Mouse (Mus musculus): ENCODE measurements at regions not wholly inside any gene's neighbourhood (a gene's known extent, or its start where the extent isn't known, plus 50 kb on each side); places are given as distances from the start of the nearest gene placed in this dataset.

DNA sequence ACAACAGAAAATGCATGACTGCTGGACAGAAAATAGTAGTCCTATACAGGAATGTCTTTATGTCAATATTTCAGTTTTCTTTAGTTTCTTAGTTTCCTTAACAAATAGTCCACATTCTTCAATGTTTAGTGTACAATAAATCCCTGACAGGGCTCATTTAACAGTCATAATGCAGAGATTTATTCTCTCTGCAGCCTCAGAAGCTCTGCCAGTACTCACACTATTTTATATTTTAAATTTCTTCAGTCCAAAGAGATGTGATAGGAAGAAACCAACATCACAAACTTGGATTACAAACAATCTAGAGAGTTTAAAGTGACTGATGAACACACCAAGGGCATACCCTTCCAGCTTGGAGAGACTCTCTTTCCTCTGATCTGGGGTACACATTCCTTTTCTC is 583.9 kb downstream of the Flrt2 start:
- Histone ChIP-seq H3K4me3 (ENCODE audit: low read depth, low read length) (no peak overlapping the region), H3K9me3 (replicated peaks; ENCODE audit: control insufficient read depth, low read length) (no peaks in the 10 kb centered on the region), H3K4me2 (ENCODE audit: low read depth, low read length) (no peak overlapping the region), H3K9ac (replicated peaks; ENCODE audit: low read depth, low read length) (no peak overlapping the region), H3K36me3 (replicated peaks; ENCODE audit: control insufficient read depth, insufficient read depth, low read length) (no peaks in the 10 kb centered on the region), H3K27me3 (ENCODE audit: control insufficient read depth, insufficient read depth, low read length) (no peaks in the 10 kb centered on the region), H3K4me1 (ENCODE audit: control insufficient read depth, insufficient read depth) (no peaks in the 10 kb centered on the region), H3K27ac (ENCODE audit: low read depth) (no peak overlapping the region)
- TF ChIP-seq EP300 (IDR thresholded peaks at IDR 0.05; ENCODE audit: low read depth) (no peak), CTCF (IDR thresholded peaks at IDR 0.05; ENCODE audit: low read depth) (no peak)
- no peak for ATAC-seq (ENCODE audit: insufficient read depth, low read depth)
- no peak for DNase-seq (ENCODE audit: low spot score)

DNA sequence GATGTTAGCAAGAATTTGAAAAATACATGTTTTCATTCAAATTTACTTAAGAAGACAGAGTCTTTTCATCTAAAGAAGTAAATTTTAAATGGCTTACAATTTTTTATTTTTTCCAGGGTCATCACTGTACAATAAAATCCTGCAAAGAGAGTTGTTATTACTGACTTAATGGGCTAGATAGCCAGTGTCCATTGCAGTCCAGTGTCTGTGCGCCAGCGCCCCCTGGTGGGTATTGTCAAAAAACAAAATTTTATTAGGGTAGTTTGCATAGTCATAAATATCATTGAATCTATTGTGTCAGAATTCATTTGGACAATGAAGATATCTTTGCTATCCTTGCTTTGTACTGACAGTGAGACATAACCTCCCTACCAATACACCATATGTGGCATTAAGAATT is 619.1 kb downstream of the Flrt2 start:
- H3K4me2 ChIP-seq (ENCODE audit: low read depth, low read length), result no peak overlapping the region
- DNase-seq (ENCODE audit: low spot score) (peak; percentile 31), ATAC-seq (ENCODE audit: insufficient read depth, low read depth) (no peak)
- no peak overlapping the region for H3K9ac ChIP-seq (replicated peaks; ENCODE audit: low read depth, low read length)
- H3K9me3 ChIP-seq (replicated peaks; ENCODE audit: control insufficient read depth, low read length), result no peaks in the 10 kb centered on the region
- no peak overlapping the region for H3K4me3 ChIP-seq (ENCODE audit: low read depth, low read length)
- no peaks in the 10 kb centered on the region for H3K4me1 ChIP-seq (ENCODE audit: control insufficient read depth, insufficient read depth)
- H3K27me3 ChIP-seq (ENCODE audit: control insufficient read depth, insufficient read depth, low read length), result no peaks in the 10 kb centered on the region
- WGBS, result 3% methylated on average over 2 of the region's 2 CpGs
- H3K27ac ChIP-seq (ENCODE audit: low read depth), result no peak overlapping the region
- TF ChIP-seq EP300 (IDR thresholded peaks at IDR 0.05; ENCODE audit: low read depth), result no peak
- TF ChIP-seq CTCF (IDR thresholded peaks at IDR 0.05; ENCODE audit: low read depth), result peak; percentile 65
- no peaks in the 10 kb centered on the region for H3K36me3 ChIP-seq (replicated peaks; ENCODE audit: control insufficient read depth, insufficient read depth, low read length)

DNA sequence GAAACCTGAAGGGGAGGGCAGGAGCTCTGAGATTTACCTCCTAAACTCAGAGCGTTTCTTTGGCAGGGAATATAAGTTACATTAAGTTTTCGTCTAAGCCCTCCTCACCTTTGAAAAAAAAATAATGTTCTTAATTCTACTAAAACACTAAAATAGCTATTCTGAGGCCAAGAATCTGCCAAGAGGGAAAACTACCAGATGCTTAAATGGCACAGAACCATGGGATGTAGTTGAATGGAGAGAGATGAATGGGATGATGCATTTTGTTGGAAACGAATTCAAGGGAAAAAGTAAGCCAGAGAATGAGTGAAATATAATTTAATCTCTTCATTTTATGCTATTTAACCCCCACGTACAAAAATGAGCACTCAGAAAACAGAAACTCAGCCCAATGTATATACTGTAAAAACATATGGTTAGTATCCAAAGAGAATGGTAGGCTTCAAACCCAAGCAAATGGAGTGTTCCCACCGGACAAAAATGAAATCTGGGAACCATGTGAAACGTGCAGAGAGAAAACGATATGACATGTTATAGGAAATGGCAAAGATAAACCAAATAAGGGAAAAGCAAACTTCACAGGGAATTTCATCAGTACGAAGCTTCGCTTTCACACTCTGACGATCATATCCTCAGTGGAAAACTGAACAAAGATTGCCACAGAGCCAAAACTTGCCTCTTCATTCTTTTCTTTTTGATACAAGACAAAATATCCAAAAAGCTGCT is 631.2 kb downstream of the Flrt2 start:
- H3K4me1 ChIP-seq (ENCODE audit: control insufficient read depth, insufficient read depth), result no peaks in the 10 kb centered on the region
- H3K27me3 ChIP-seq (ENCODE audit: control insufficient read depth, insufficient read depth, low read length), result no peaks in the 10 kb centered on the region
- no peak overlapping the region for H3K4me2 ChIP-seq (ENCODE audit: low read depth, low read length)
- WGBS, result 59% methylated on average over 10 of the region's 10 CpGs
- H3K9me3 ChIP-seq (replicated peaks; ENCODE audit: control insufficient read depth, low read length), result no peaks in the 10 kb centered on the region
- no peaks in the 10 kb centered on the region for H3K36me3 ChIP-seq (replicated peaks; ENCODE audit: control insufficient read depth, insufficient read depth, low read length)
- no peak overlapping the region for H3K9ac ChIP-seq (replicated peaks; ENCODE audit: low read depth, low read length)
- DNase-seq (ENCODE audit: low spot score) (no peak), ATAC-seq (ENCODE audit: insufficient read depth, low read depth) (no peak)
- TF ChIP-seq CTCF (IDR thresholded peaks at IDR 0.05; ENCODE audit: low read depth) (no peak), EP300 (IDR thresholded peaks at IDR 0.05; ENCODE audit: low read depth) (no peak)
- no peak overlapping the region for H3K4me3 ChIP-seq (ENCODE audit: low read depth, low read length)
- no peak overlapping the region for H3K27ac ChIP-seq (ENCODE audit: low read depth)

GRCm38 (mm10) chr12:96351143-96351542 is 659.1 kb downstream of the Flrt2 start:
- Histone ChIP-seq H3K27ac (ENCODE audit: low read depth) (no peak overlapping the region), H3K27me3 (ENCODE audit: control insufficient read depth, insufficient read depth, low read length) (no peaks in the 10 kb centered on the region), H3K4me1 (ENCODE audit: control insufficient read depth, insufficient read depth) (no peaks in the 10 kb centered on the region), H3K9me3 (replicated peaks; ENCODE audit: control insufficient read depth, low read length) (no peaks in the 10 kb centered on the region), H3K4me2 (ENCODE audit: low read depth, low read length) (no peak overlapping the region), H3K9ac (replicated peaks; ENCODE audit: low read depth, low read length) (no peak overlapping the region), H3K36me3 (replicated peaks; ENCODE audit: control insufficient read depth, insufficient read depth, low read length) (no peaks in the 10 kb centered on the region), H3K4me3 (ENCODE audit: low read depth, low read length) (no peak overlapping the region)
- no peak for ATAC-seq (ENCODE audit: insufficient read depth, low read depth)
- no peak for TF ChIP-seq EP300 (IDR thresholded peaks at IDR 0.05; ENCODE audit: low read depth)
- no peak for TF ChIP-seq CTCF (IDR thresholded peaks at IDR 0.05; ENCODE audit: low read depth)
- WGBS, result 61% methylated on average over 3 of the region's 3 CpGs
- no peak for DNase-seq (ENCODE audit: low spot score)

- WGBS, result 54% methylated on average over 3 of the region's 3 CpGs
- TF ChIP-seq CTCF (IDR thresholded peaks at IDR 0.05; ENCODE audit: low read depth) (no peak), EP300 (IDR thresholded peaks at IDR 0.05; ENCODE audit: low read depth) (no peak)
- no peaks in the 10 kb centered on the region for H3K4me1 ChIP-seq (ENCODE audit: control insufficient read depth, insufficient read depth)
- H3K9me3 ChIP-seq (replicated peaks; ENCODE audit: control insufficient read depth, low read length), result no peaks in the 10 kb centered on the region
- no peak overlapping the region for H3K9ac ChIP-seq (replicated peaks; ENCODE audit: low read depth, low read length)
- H3K27me3 ChIP-seq (ENCODE audit: control insufficient read depth, insufficient read depth, low read length), result no peaks in the 10 kb centered on the region
- no peaks in the 10 kb centered on the region for H3K36me3 ChIP-seq (replicated peaks; ENCODE audit: control insufficient read depth, insufficient read depth, low read length)
- H3K4me2 ChIP-seq (ENCODE audit: low read depth, low read length), result no peak overlapping the region
- DNase-seq (ENCODE audit: low spot score), result no peak
- no peak for ATAC-seq (ENCODE audit: insufficient read depth, low read depth)
- H3K4me3 ChIP-seq (ENCODE audit: low read depth, low read length), result no peak overlapping the region
- H3K27ac ChIP-seq (ENCODE audit: low read depth), result no peak overlapping the region
These were observed 686.9 kb downstream of the Flrt2 start for GRCm38 (mm10) chr12:96378924-96379323.

- ATAC-seq (ENCODE audit: insufficient read depth, low read depth), result no peak
- no peaks in the 10 kb centered on the region for H3K36me3 ChIP-seq (replicated peaks; ENCODE audit: control insufficient read depth, insufficient read depth, low read length)
- no peak overlapping the region for H3K4me2 ChIP-seq (ENCODE audit: low read depth, low read length)
- no peaks in the 10 kb centered on the region for H3K9me3 ChIP-seq (replicated peaks; ENCODE audit: control insufficient read depth, low read length)
- no peak for TF ChIP-seq CTCF (IDR thresholded peaks at IDR 0.05; ENCODE audit: low read depth)
- TF ChIP-seq EP300 (IDR thresholded peaks at IDR 0.05; ENCODE audit: low read depth), result no peak
- no peak overlapping the region for H3K27ac ChIP-seq (ENCODE audit: low read depth)
- no peaks in the 10 kb centered on the region for H3K27me3 ChIP-seq (ENCODE audit: control insufficient read depth, insufficient read depth, low read length)
- no peaks in the 10 kb centered on the region for H3K4me1 ChIP-seq (ENCODE audit: control insufficient read depth, insufficient read depth)
- no peak for DNase-seq (ENCODE audit: low spot score)
- no peak overlapping the region for H3K9ac ChIP-seq (replicated peaks; ENCODE audit: low read depth, low read length)
- WGBS, result 45% methylated on average over 3 of the region's 3 CpGs
- H3K4me3 ChIP-seq (ENCODE audit: low read depth, low read length), result no peak overlapping the region
These were observed 727.1 kb downstream of the Flrt2 start for GRCm38 (mm10) chr12:96419104-96419503.
